Mouse (Mus musculus) liver, embryonic 16.5 days (tissue): ENCODE data around the gene Fcrls. TPM values are rescaled to one million over a fixed set of nuclear protein-coding genes. Genes with fewer than 3 reads are reported as not detected.

Experiments
- ATAC-seq: fragments of 200-750 bp; cut with Nextera tagmentation; 2 replicates; pipeline ENCODE4 v1.8.0; 2017; ENCODE audit warnings: low read depth, mild to moderate bottlenecking, moderate number of reproducible peaks, moderate library complexity
- H3K27ac ChIP-seq: fragments of 300-500 bp; sonication (generic); 2 replicates; pipeline ENCODE4 v1.5.1; 2014; ENCODE audit warnings: mild to moderate bottlenecking, low read length
- H3K27me3 ChIP-seq: fragments of 300-500 bp; sonication (generic); 2 replicates; pipeline ENCODE4 v1.6.1; 2014; ENCODE audit warnings: low read depth, low read length, mixed read lengths; ENCODE audit not compliant: control insufficient read depth, insufficient read depth
- H3K36me3 ChIP-seq: fragments of 300-500 bp; sonication (generic); 2 replicates; pipeline ENCODE4 v1.6.1; 2014; ENCODE audit warnings: mild to moderate bottlenecking; ENCODE audit not compliant: control insufficient read depth, insufficient read depth
- H3K4me1 ChIP-seq: fragments of 300-500 bp; sonication (generic); 2 replicates; pipeline ENCODE4 v1.6.1; 2014; ENCODE audit warnings: low read depth, low read length, mixed read lengths; ENCODE audit not compliant: control insufficient read depth
- H3K4me2 ChIP-seq: fragments of 300-500 bp; sonication (generic); 2 replicates; pipeline ENCODE4 v1.6.1; 2014; ENCODE audit warnings: low read depth, low read length, mixed read lengths
- H3K4me3 ChIP-seq: fragments of 300-500 bp; sonication (generic); 2 replicates; pipeline ENCODE4 v1.5.1; 2014; ENCODE audit warnings: low read depth, mild to moderate bottlenecking, low read length
- H3K9ac ChIP-seq: fragments of 300-500 bp; sonication (generic); 2 replicates; pipeline ENCODE4 v1.6.1; 2014; ENCODE audit warnings: low read depth, low read length
- H3K9me3 ChIP-seq: fragments of 300-500 bp; sonication (generic); replicated peaks from 2 replicates; pipeline ENCODE4 v1.6.1; 2016; ENCODE audit warnings: low read length; ENCODE audit not compliant: control insufficient read depth
- WGBS: fragments of 180-500 bp; shearing (Covaris S2); extraction: QIAGEN DNeasy Blood & Tissue Kit; methylation state at CpG from one replicate; pipeline ENCODE4 v1.1.7; 2014; ENCODE audit not compliant: insufficient replicate concordance; 5-methylcytosine and 5-hydroxymethylcytosine counted together
- polyA plus RNA-seq: library from polyadenylated mRNA; unstranded; fragments of >200 nt; fragmentation: Nextera tagmentation; extraction: Ambion mirVana; gene quantifications from 2 replicates; pipeline ENCODE4 v1.2.1, GENCODE M21; 2015

Fcrls gene
- polyA plus RNA-seq, 1 experiment from 2014 or later: 0.54 TPM

- WGBS: 39% methylated on average over 4 of the region's 4 CpGs
- Histone ChIP-seq H3K36me3 (no peaks in the 10 kb centered on the region), H3K27ac (no peak overlapping the region), H3K9ac (no peak overlapping the region), H3K4me2 (no peak overlapping the region), H3K4me1 (no peaks in the 10 kb centered on the region), H3K9me3 (no peaks in the 10 kb centered on the region), H3K27me3 (no peaks in the 10 kb centered on the region), H3K4me3 (no peak overlapping the region)
- no peak for ATAC-seq
These were observed 39.9 kb downstream of the Fcrls start for GRCm38 (mm10) chr3:87223636-87224035.

- no peaks in the 10 kb centered on the region for H3K27me3 ChIP-seq
- no peaks in the 10 kb centered on the region for H3K36me3 ChIP-seq
- no peak for ATAC-seq
- no peak overlapping the region for H3K4me2 ChIP-seq
- no peak overlapping the region for H3K27ac ChIP-seq
- no peaks in the 10 kb centered on the region for H3K9me3 ChIP-seq
- H3K9ac ChIP-seq: no peak overlapping the region
- WGBS: 76% methylated on average over 5 of the region's 5 CpGs
- no peaks in the 10 kb centered on the region for H3K4me1 ChIP-seq
- H3K4me3 ChIP-seq: no peak overlapping the region
These were observed 41.2 kb downstream of the Fcrls start for GRCm38 (mm10) chr3:87222346-87222745.

GRCm38 (mm10) chr3:87215176-87215575, 48.4 kb downstream of the Fcrls start:
- H3K4me1 ChIP-seq: no peaks in the 10 kb centered on the region
- ATAC-seq: no peak
- 25% methylated on average over 11 of the region's 11 CpGs for WGBS

GRCm38 (mm10) chr3:87214221-87214864, 49.2 kb downstream of the Fcrls start:
- 78% methylated on average over 19 of the region's 19 CpGs for WGBS

More at GRCm38 (mm10) chr3:87215176-87215575, 48.4 kb downstream of the Fcrls start:
- Histone ChIP-seq H3K36me3 (no peaks in the 10 kb centered on the region), H3K27me3 (no peaks in the 10 kb centered on the region), H3K27ac (no peak overlapping the region), H3K9me3 (no peaks in the 10 kb centered on the region), H3K9ac (no peak overlapping the region), H3K4me3 (no peak overlapping the region), H3K4me2 (no peak overlapping the region)

GRCm38 (mm10) chr3:87206336-87207075, 57.0 kb downstream of the Fcrls start:
- no peak overlapping the region for H3K4me2 ChIP-seq
- no peaks in the 10 kb centered on the region for H3K27me3 ChIP-seq
- H3K4me1 ChIP-seq: no peaks in the 10 kb centered on the region
- no peaks in the 10 kb centered on the region for H3K36me3 ChIP-seq
- H3K4me3 ChIP-seq: no peak overlapping the region
- ATAC-seq: no peak
- H3K27ac ChIP-seq: no peak overlapping the region
- WGBS: 61% methylated on average over 5 of the region's 5 CpGs
- H3K9ac ChIP-seq: no peak overlapping the region
- H3K9me3 ChIP-seq: no peaks in the 10 kb centered on the region

More at GRCm38 (mm10) chr3:87214221-87214864, 49.2 kb downstream of the Fcrls start:
- no peak overlapping the region for H3K4me2 ChIP-seq
- no peak overlapping the region for H3K4me3 ChIP-seq
- no peaks in the 10 kb centered on the region for H3K36me3 ChIP-seq
- no peak overlapping the region for H3K27ac ChIP-seq
- no peaks in the 10 kb centered on the region for H3K9me3 ChIP-seq
- H3K4me1 ChIP-seq: no peaks in the 10 kb centered on the region
- ATAC-seq: no peak
- no peak overlapping the region for H3K9ac ChIP-seq
- H3K27me3 ChIP-seq: no peaks in the 10 kb centered on the region

Other genes starting within 250 kb of the Fcrls start
- 0.71 TPM in 2 replicates for gene Kirrel, start 89.0 kb downstream of the Fcrls start, polyA plus RNA-seq
- gene Cd5l, start 94.1 kb upstream of the Fcrls start, polyA plus RNA-seq: 81.9 and 86.0 TPM in 2 replicates
- 0.81 and 1.3 TPM in 2 replicates for gene Fcrl1, start 112.6 kb upstream of the Fcrls start, polyA plus RNA-seq
- gene Fcrl5, start 172.0 kb upstream of the Fcrls start, polyA plus RNA-seq: not detected in 2 replicates